Mouse (Mus musculus): ENCODE measurements around the gene Syt10. TPM values are rescaled to one million over a fixed set of nuclear protein-coding genes. Genes with fewer than 3 reads are reported as not detected.
"Not testable (repeated sequence)": the region's sequence is repeated elsewhere in the genome, so short reads cannot be mapped to it uniquely, and the experiment has no call there.

Syt10 gene
- 10 to 100 TPM; 20.6 to 22.3 TPM for total RNA-seq (2021)
- long read RNA-seq, experiment 1, partial matches to known transcripts: 2 of 6 reads
- long read RNA-seq, experiment 1, other reads (novel, unspliced or antisense): 1 of 6 reads
- long read RNA-seq, experiment 2, partial matches to known transcripts: 0 of 3 reads
- long read RNA-seq, experiment 2, other reads (novel, unspliced or antisense): 0 of 3 reads

DNA sequence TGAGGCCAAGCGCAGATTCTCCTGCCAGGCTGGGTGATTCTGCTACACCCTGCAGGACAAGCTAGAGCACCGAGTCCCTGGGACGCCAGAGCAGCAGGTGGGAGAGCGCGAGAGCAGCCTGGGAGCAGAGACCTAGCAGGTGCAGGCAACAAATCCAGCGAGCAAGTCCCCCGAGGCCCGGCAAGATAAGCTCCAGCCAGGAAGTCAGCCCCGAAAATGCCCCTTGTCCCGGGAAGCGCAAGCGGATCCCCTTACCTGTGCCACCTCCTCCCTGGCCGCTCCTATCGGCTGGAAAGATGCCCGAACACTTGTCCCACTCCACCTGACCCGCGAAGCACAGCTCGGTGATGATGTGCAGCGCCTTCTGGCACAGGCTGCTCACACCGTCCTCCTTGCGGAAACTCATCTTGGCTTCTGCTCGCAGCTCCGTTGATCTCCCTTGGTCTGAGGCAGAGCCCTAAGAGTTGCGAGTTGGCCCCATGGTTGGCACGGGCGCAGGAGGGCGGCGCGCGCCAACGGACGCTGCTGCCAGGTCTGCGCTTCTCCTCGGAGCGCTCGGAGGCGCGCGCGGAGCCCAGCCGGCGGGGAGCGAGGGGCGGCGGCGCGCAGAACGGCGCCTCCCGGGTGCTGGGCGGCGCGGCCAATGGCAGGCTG is at the start of gene Syt10:
Syt10 (minus strand) TSS at position 497 of the 654 bp plus-strand sequence.
- peak; percentile 28 to 46 for DNase-seq (ENCODE audit: low spot score in 2 of 2)
- Histone ChIP-seq H3K4me3 (peak within 1 kb of the TSS; percentile 69), H3K27ac (peak within 1 kb of the TSS; percentile 83)
- TF ChIP-seq CTCF (conservative IDR thresholded peaks at IDR 0.05): no peak

DNA sequence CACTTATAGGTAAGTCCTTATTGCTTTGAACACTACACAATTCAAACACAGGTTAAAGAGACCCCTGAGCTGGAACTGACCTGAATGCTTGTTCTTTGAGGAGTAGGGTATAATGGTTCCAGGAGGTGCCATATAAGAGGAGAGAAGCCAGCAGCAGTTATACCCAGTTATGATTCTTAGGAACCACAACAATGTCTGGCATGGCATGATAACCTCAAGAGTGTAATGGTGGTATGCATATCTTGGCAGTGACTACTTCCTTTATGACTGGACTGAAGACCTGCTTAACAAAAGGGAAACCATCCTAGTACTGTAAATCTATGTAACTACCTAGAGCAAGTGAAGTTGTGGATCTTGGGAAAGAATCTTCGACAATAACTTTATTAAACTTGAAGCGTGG is 42.1 kb upstream of the Syt10 start:
- Histone ChIP-seq H3K27ac (no peak overlapping the region), H3K4me3 (no peak overlapping the region)
- no peak for TF ChIP-seq CTCF (conservative IDR thresholded peaks at IDR 0.05)
- no peak for DNase-seq (ENCODE audit: low spot score in 2 of 2)

DNA sequence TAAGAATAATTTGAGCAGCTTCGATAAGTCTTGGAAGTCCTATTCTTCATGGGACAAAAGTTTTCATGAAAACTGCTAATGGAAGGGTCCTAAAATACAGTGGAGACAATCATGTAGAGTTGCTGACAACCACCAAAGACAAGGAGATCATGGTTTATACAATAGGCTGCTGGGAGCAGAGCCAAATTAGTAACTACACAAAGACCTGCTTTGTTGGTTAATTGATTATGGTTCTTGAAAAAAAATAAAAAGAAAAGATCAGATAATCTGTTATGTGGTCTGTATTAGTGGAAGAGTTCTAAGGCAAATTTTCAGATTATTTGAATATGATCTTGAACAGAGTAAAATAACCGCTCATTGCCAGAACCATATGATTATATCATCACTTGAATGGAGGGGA is 37.3 kb upstream of the Syt10 start:
- Histone ChIP-seq H3K27ac (no peak overlapping the region), H3K4me3 (no peak overlapping the region)
- DNase-seq (ENCODE audit: low spot score in 2 of 2): no peak
- no peak for TF ChIP-seq CTCF (conservative IDR thresholded peaks at IDR 0.05)

DNA sequence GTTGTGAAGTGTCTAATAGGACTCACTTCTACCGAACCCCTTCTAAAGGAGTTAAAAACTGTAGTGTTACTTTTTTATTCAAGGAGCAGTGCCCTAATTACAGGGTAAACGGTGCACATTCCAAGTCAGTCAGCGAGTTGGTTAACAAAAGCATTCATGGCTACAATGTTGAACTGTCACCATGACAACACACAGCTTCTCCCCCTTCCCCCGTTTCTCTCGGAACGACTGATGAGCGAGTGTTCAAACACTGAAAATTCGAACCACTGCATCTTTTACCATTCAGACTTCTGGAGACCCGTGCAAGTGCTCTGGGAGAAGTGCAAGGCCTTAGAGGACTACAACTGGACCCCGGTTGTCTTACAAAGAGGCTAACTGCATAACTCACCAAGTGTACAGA is 25.6 kb downstream of the Syt10 start:
- no peak for DNase-seq (ENCODE audit: low spot score in 2 of 2)

DNA sequence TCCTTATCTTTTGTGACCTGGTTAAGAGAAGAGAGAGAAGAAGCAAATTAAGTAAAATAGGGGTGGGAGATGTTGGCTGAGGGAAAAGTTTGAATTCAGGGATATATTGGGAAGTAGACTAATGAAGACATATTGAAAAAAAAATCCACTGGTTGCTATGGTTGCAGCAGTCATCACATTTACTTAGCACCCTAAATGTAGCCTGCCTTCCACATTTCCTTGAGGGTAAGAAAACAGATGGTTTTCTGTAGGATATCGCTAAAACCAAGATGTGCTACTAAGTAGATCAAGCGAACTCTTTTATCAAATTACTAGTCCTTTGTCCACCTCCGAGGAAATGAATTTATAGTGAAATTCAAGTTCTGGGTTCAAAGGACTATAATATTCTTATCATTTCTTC is 37.2 kb downstream of the Syt10 start:
- no peak overlapping the region for H3K4me3 ChIP-seq
- TF ChIP-seq CTCF (conservative IDR thresholded peaks at IDR 0.05): no peak
- DNase-seq (ENCODE audit: low spot score in 2 of 2): no peak
- no peak overlapping the region for H3K27ac ChIP-seq

More for the DNA sequence above, 25.6 kb downstream of the Syt10 start:
- TF ChIP-seq CTCF (conservative IDR thresholded peaks at IDR 0.05): no peak
- no peak overlapping the region for H3K27ac ChIP-seq
- H3K4me3 ChIP-seq: no peak overlapping the region

DNA sequence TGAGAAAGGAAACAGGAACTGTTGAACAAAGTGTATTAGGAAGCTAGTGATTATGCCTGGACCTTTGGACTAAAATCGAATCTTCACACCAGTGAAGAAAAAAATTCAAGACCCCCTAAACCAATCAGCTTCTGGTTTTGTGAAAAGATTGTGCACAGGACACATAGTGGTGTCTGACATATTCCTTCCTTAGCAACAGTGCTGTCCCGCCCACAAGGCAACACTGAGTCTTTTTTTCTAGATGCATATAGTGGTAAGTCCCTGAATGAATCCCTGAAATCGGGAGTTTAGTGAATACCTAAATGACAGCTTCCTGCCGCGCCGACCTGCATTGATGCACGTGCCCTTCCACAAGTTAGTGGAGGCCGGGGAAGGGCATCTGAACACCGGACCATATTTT is 61.7 kb downstream of the Syt10 start:
- Histone ChIP-seq H3K4me3 (peak overlapping the region; percentile 30), H3K27ac (no peak overlapping the region)
- TF ChIP-seq CTCF (conservative IDR thresholded peaks at IDR 0.05): no peak
- no peak for DNase-seq (ENCODE audit: low spot score in 2 of 2)

DNA sequence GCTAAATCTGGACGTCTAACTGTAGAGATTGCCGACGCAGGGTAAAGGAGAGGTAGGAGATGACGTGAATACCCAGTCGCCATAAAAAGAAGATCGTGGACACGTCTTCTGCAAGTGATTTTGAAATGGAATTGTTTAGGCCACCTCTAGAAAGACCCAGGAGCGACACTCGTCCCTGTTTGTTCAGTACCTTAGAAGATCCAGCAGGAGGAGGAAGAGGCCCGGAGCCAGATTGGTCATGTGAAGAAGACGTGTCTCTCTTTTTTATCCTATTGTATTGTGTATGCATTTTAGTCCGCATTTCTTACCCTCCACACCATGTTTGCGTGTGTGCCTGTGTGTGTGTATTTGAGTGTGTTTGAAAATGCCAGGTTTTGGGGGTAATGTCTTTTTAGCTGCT is 75.6 kb downstream of the Syt10 start:
- not testable (repeated sequence) for H3K4me3 ChIP-seq; H3K27ac ChIP-seq; DNase-seq (ENCODE audit: low spot score in 2 of 2)

DNA sequence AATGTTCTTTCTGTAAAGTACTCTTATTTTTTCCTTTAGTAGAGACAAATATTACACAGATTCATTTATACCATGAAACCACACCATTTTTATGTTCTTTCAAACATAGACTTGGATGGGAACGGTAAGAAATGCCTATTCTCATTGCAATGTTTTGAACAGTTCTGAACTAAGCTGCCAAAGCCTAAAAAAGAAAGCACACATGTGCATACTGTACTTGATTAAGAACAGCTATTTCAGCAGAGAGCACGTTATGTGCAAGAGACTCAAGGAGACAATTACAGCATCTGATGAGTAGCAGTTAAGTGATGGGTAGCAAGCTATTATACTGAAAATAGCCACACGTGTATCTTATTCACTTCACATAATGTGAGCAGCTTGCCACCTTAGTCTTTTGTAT is 108.0 kb downstream of the Syt10 start:
- DNase-seq (ENCODE audit: low spot score in 2 of 2): peak in 1 of 2 experiments; percentile 8
- Histone ChIP-seq H3K4me3 (no peak overlapping the region), H3K27ac (no peak overlapping the region)
- no peak for TF ChIP-seq CTCF (conservative IDR thresholded peaks at IDR 0.05)

Small RNAs within 50 kb of the gene (microRNA-seq; reads per million reads assigned to microRNA genes)
- gene Gm24643: 0 reads per million in 2 experiments

Other genes with a start within 250 kb of the Syt10 start
- gene Rabl2, start 249.9 kb downstream of the Syt10 start, total RNA-seq (2021): 10 to 100 TPM; 29.6 to 29.9 TPM